Mouse (Mus musculus): ENCODE measurements around the gene Slc41a2.

Slc41a2 gene

GRCm38 (mm10) chr10:83182573-83182960, 155.1 kb downstream of the Slc41a2 start:
- DNase-seq: peak; percentile 34 to 72

- peak in 1 of 2 experiments; percentile 77 for DNase-seq
Measured at GRCm38 (mm10) chr10:83181831-83182572, 155.7 kb downstream of the Slc41a2 start.
